Mouse (Mus musculus) frontal cortex, adult 2 months (tissue): ENCODE data around the gene Tnk2. TPM values are rescaled to one million over a fixed set of nuclear protein-coding genes. Genes with fewer than 3 reads are reported as not detected.

Source experiments
- DNase-seq, 2 experiments: peaks; one replicate each; pipeline ENCODE4 v3.0.0; 2022; ENCODE audit warnings: low spot score in 1 of 2; ENCODE audit errors: extremely low spot score in 1 of 2
- polyA plus RNA-seq: library from polyadenylated mRNA; depleted of rRNA; stranded (reverse); fragments of >200 nt; gene quantifications from 2 replicates; pipeline ENCODE4 v1.2.3, GENCODE M21; 2012; rRNA removed

The Tnk2 gene
- 175 and 204 TPM in 2 replicates for polyA plus RNA-seq

GRCm38 (mm10) chr16:32643661-32644061 is at the start of gene Tnk2:
Gene Tnk2, plus strand, starts transcription at chr16:32643874.
- peak; percentile 61 to 88 for DNase-seq

- no peak for DNase-seq
Measured at GRCm38 (mm10) chr16:32593916-32594315, 49.8 kb upstream of the Tnk2 start.

DNA sequence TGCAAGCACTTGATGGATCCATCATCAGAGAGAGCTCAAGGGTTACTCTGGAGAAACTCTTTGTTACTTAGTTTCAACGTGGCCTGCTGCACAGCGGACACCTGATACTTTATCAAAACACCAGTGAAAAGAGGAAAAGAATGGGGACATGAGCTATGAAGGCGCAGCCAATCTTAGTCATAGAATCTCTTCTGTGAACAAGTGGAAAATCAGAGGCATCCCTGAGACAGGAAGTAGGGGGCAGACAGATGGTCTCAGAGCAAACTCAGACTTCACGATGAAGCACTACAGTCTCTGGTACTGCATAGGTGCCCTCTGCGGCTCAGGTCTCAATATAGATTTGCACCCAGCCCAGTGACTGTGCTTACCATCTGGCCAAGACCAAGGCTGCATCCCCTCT is 49.0 kb upstream of the Tnk2 start:
- no peak for DNase-seq

DNA sequence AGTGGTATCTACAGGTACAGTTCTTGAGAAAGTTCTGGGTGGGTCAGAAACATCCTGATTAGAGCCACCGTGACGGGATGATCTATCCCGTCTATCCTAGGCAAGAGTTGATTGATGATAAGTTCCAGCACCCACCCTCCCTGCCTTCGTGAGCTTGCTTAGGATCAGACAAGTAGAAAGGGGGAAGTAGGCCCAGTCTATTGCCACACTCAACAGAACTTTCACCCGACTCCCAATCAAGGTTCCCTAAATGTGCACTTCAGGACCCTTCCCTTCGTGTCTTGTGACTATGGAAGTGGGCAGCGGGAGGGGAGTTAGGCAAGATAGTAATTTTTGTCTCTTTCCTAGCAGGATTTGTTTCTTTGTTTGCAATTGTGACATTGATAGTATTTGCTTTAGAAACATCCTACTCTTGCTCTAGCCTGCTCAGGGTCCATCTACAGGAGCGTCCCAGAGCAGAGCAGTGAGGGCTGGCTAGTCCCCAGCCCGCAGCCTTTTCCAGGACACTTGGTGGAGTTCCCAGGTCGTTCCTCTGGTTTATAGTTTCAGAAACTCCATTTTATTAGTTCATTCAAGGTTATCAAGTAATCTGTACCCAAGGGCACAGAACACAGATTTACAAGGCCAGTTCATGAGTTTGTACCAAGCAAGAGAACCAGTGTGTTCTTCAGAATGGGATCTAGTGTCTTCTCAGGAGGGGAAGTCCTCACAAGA is 48.4 kb upstream of the Tnk2 start:
- DNase-seq, result no peak

DNA sequence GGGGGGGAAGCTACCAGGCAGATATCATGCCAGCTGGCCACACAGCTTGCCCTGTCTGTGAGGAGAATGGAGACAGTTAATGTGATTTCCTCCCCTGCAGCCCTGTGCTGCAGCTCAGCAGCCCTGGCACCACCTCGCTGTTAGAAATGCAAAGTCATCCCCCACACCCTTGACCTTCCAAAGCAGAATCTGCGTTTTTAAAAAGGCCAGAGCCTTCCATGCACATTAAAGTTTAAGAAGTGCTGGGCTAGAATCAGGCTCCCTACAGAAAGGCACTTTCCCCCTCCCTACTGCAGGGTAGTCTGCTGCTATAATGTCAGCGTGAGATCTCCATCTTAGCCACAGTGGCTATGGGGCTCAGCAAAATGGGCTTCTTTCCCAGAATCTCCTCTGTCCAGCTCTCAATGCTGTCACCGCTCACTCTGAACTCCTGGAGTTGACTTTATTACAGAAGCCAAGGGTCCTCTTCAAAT is 45.7 kb upstream of the Tnk2 start:
- no peak for DNase-seq

DNA sequence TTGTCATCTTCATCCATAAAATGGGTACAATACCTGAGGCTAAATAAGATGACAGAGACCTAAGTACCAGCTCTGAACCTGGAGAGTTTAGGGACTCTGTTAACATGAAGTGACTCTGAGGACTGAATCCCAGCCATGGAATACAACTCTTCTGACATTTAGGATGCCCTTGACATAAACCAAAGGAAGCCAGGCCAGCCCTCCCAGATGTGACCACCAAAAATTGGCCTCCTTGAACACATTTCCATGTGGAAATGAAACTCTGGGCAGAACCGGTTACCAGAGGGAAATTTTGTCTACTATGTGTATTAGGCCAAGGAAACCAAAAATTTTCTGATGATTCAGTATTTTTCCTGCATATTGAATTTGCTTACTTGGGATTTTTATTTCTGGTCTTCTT is 44.5 kb upstream of the Tnk2 start:
- DNase-seq, result no peak

DNA sequence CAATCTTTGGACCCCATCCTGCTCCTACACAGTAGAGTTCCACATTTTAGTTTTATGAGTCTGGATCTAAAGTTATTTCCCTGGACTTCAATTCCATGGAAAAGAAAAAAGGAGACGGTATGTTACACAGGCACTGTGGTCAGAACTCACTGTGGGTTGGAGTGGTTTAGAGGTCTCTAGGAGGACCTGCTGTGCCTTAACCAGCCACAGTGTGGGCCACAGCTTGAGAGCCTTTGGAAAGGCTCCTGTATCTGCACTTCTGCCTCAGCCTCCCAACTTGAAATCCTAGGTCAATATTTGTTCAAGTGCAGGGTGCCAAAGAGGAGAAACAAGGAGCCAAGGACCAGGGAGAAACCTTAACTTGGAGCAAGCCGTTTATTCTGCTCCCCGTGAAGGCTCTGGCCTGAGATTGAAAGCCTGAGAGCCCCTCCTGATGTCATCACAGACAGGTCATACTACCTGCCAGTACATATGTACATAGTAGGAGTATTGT is 41.4 kb upstream of the Tnk2 start:
- DNase-seq, result no peak

GRCm38 (mm10) chr16:32607562-32608343 is 35.9 kb upstream of the Tnk2 start:
- no peak for DNase-seq

GRCm38 (mm10) chr16:32608344-32608711 is 35.3 kb upstream of the Tnk2 start:
- no peak for DNase-seq

- DNase-seq, result peak; percentile 94 to 97
Measured at GRCm38 (mm10) chr16:32608712-32609400, 34.8 kb upstream of the Tnk2 start, which contains the start of gene Tfrc. Gene Tfrc, plus strand, starts transcription at chr16:32608920.

GRCm38 (mm10) chr16:32609401-32609779 is 34.3 kb upstream of the Tnk2 start:
- DNase-seq, result no peak

- DNase-seq, result no peak
Measured at GRCm38 (mm10) chr16:32610460-32611255, 33.0 kb upstream of the Tnk2 start.

- no peak for DNase-seq
Measured at GRCm38 (mm10) chr16:32612052-32612451, 31.6 kb upstream of the Tnk2 start.

DNA sequence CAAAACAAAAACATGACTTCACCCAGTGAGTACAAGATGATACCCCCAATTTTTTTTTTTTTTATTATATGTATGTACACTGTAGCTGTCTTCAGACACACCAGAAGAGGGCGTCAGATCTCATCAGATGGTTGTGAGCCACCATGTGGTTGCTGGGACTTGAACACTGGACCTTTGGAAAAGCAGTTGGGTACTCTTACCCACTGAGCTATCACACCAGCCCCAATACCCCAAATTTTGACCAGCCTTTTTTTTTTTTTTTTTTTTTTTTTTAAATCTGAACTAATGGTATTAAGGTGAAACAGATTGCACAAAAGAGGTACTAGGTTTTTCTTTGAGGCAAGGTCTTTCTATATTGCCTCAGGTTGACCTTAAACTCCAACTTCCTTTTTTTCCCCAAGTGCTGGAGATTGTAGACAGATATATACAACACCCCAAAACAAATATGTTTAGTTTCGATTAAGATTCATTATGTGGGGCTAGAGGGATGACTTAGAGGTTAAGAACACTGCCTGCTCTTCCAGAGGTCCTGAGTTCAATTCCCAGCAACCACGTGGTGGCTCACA is 30.3 kb upstream of the Tnk2 start:
- DNase-seq, result no peak

DNA sequence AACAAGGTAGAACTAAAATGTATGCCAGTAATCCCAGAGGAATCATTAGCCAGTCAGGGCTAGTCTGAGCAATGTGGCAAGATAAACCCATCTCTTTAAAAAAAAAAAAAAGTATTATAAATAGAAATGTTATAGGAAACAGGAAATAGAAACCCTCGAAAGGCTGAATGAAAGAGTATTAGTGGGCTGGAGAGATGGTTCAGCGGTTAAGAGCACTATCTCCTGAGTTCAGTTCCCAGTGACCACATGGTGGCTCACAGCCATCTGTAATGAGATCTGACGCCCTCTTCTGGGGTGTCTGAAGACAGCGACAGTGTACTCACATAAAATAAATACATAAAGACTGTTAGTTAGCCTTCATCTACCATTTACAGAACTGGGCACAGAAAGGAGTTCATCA is 29.6 kb upstream of the Tnk2 start:
- no peak for DNase-seq

DNA sequence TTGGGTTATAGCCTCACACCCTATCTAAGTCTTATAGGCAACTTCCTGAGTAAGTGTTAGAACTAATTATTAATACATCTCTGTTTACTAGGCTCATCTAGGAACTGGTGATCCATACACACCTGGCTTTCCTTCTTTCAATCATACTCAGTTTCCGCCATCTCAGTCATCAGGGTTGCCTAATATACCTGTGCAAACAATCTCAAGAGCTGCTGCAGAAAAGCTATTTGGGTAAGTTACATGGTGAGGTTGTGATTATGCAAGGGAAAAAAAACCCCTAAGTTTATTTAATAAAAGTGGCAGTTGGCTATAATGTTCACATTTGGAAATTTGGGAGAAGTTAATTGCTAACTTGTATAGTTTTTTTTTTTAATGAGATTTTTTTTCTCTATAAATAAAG is 24.7 kb upstream of the Tnk2 start:
- DNase-seq, result no peak

- DNase-seq, result no peak
Measured at GRCm38 (mm10) chr16:32628140-32628539, 15.5 kb upstream of the Tnk2 start.

DNA sequence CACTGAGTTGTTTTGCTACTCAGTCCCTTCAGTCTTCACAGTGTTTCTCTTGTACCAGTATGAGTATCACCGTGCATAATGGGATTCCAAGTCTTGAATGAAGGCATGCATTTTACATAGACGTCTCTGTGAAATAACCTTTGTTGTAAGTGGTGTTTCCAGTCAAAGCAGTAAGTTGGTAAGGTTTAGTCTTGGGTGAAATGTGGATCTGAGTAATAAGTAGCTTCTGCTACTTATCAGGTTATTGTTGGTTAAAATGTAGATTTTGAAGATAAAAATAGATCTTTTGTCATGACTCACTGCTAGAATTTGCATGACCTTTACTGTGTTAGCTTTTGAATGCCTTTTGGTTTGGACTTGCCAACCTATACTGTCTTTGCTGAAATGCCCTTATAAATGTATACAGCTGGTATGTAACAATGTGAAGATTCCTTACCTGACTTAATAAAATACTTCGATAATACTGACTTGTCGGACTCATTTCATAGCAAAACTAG is 11.3 kb upstream of the Tnk2 start:
- DNase-seq, result no peak

DNA sequence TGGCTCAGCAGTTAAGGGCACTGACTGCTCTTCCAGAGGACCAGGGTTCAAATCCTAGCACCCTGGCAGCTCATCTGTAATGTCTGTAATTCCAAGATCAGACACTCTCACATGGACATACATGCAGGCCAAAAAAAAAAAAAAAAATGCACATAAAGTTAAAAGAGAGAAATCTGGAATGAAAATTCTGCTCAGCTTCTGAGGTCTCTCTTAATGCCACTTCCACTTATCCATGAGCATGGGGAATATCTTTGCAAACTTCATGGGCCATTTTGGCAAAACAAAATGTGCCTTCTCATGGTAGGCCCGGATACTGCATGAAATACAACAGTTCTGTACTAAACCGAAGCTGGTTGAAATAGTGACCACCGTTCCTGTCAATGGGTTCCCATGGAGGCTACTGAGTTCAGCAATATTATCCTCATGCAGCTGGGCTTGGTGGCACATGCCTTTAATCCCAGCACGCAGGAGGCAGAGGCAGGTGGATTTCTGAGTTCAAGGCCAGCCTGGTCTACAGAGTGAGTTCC is 10.1 kb upstream of the Tnk2 start:
- no peak for DNase-seq

- DNase-seq, result no peak
Measured at GRCm38 (mm10) chr16:32634183-32634582, 9.5 kb upstream of the Tnk2 start.
